11 mouse cellular contexts compared by ENCODE assay signal in genomic region chr2:35503021-35503722, GRCm38 (mm10). TPM values are rescaled to one million over a fixed set of nuclear protein-coding genes. Genes with fewer than 3 reads are reported as not detected.
DNase-seq lines count a peak whose midpoint lies in the region; ATAC-seq and TF ChIP-seq lines count a peak whose summit lies in the region.
"Had no signal": no experiment of that assay in that cellular context is flagged by ENCODE, and none has a peak within 500 bp of the region (broad histone marks: within the 10 kb centered on the region; RNA-seq: fewer than 3 reads in every experiment).

No protein-coding gene starts in this region.

- no peak for DNase-seq in gastrocnemius, adult 2 months
- DNase-seq in gastrocnemius, adult 8-10 months (ENCODE audit: low spot score in 2 of 2) = no peak
- peak; percentile 80 for DNase-seq in midbrain, embryonic 11.5 days (ENCODE audit: low spot score, missing footprints)
- no peak for DNase-seq in midbrain, embryonic 10.5 days (ENCODE audit: low spot score)
- no peak for DNase-seq in cerebellum, adult 2 months
- DNase-seq in MN1 (ENCODE audit: low spot score) = no peak
- DNase-seq: cerebellum, adult 18-20 months; kidney, adult 11 months had no signal

- ATAC-seq in midbrain, embryonic 11.5 days (ENCODE audit: low FRiP score) = no peak
- ATAC-seq in intestine, embryonic 15.5 days = no peak
- ATAC-seq in stomach, embryonic 14.5 days (ENCODE audit: insufficient number of reproducible peaks, insufficient read depth, low FRiP score, low read depth) = peak; percentile 8; the same call in 1 of the 2 replicates
- ATAC-seq: activated CD4-positive, CD25-positive, alpha-beta regulatory T cell, adult 4 months had no signal

- no peaks in the 10 kb centered on the region for H3K4me1 ChIP-seq in midbrain, embryonic 11.5 days (ENCODE audit: control insufficient read depth, insufficient read depth, low read length)
- H3K4me1 ChIP-seq in midbrain, embryonic 10.5 days = peaks cover 15% of the 10 kb centered on the region
- H3K4me1 ChIP-seq in intestine, embryonic 15.5 days (replicated peaks) = peaks cover 32% of the 10 kb centered on the region
- H3K4me1 ChIP-seq in stomach, embryonic 14.5 days (ENCODE audit: control insufficient read depth, insufficient read depth, low read length) = peaks cover 29% of the 10 kb centered on the region
- H3K4me1 ChIP-seq in cerebellum, adult 2 months (ENCODE audit: control insufficient read depth, insufficient read depth, low read length) = no peaks in the 10 kb centered on the region

- no peak for TF ChIP-seq POLR2A in cerebellum, adult 2 months (IDR thresholded peaks at IDR 0.05; ENCODE audit: borderline replicate concordance, insufficient read depth, low read length)

- 89% methylated on average over 12 of the region's 12 CpGs for WGBS in midbrain, embryonic 11.5 days
- WGBS in midbrain, embryonic 10.5 days = 87% methylated on average over 12 of the region's 12 CpGs
- WGBS in intestine, embryonic 15.5 days = 63% methylated on average over 12 of the region's 12 CpGs
- 64% methylated on average over 12 of the region's 12 CpGs for WGBS in stomach, embryonic 14.5 days
- 55% methylated on average over 12 of the region's 12 CpGs for WGBS in cerebellum, adult 2 months

- H3K27me3 ChIP-seq in midbrain, embryonic 11.5 days (ENCODE audit: control insufficient read depth, insufficient read depth, low read length) = no peaks in the 10 kb centered on the region
- H3K27me3 ChIP-seq in midbrain, embryonic 10.5 days (ENCODE audit: low read depth, poor library complexity, severe bottlenecking) = no peaks in the 10 kb centered on the region
- H3K27me3 ChIP-seq in intestine, embryonic 15.5 days (replicated peaks) = no peaks in the 10 kb centered on the region
- no peaks in the 10 kb centered on the region for H3K27me3 ChIP-seq in stomach, embryonic 14.5 days (ENCODE audit: control insufficient read depth, insufficient read depth, low read length)
- no peaks in the 10 kb centered on the region for H3K27me3 ChIP-seq in cerebellum, adult 2 months (ENCODE audit: control insufficient read depth, insufficient read depth, low read length)

- H3K27ac ChIP-seq in gastrocnemius, adult 2 months = peak overlapping the region; percentile 56
- no peak overlapping the region for H3K27ac ChIP-seq in midbrain, embryonic 11.5 days (ENCODE audit: low read depth, low read length)
- no peak overlapping the region for H3K27ac ChIP-seq in midbrain, embryonic 10.5 days (replicated peaks)
- H3K27ac ChIP-seq in intestine, embryonic 15.5 days = peak overlapping the region; percentile 81
- H3K27ac ChIP-seq in stomach, embryonic 14.5 days (ENCODE audit: low read length) = peak overlapping the region; percentile 88
- H3K27ac ChIP-seq in cerebellum, adult 2 months (ENCODE audit: insufficient read depth, low read length) = no peak overlapping the region

- no peak for TF ChIP-seq CTCF in gastrocnemius, adult 2 months (IDR thresholded peaks at IDR 0.05)
- no peak for TF ChIP-seq CTCF in cerebellum, adult 2 months (IDR thresholded peaks at IDR 0.05; ENCODE audit: borderline replicate concordance, insufficient read depth, low read depth, low read length)

- H3K9ac ChIP-seq in midbrain, embryonic 11.5 days (ENCODE audit: low read length) = no peak overlapping the region
- no peak overlapping the region for H3K9ac ChIP-seq in intestine, embryonic 15.5 days
- H3K9ac ChIP-seq in stomach, embryonic 14.5 days (replicated peaks; ENCODE audit: low read depth, low read length) = no peak overlapping the region

- intact Hi-C loops in gastrocnemius, adult 2 months (cut with DNase I) = no loop called here

- H3K36me3 ChIP-seq in midbrain, embryonic 11.5 days (ENCODE audit: control insufficient read depth, insufficient read depth, low read length) = no peaks in the 10 kb centered on the region
- no peaks in the 10 kb centered on the region for H3K36me3 ChIP-seq in midbrain, embryonic 10.5 days
- H3K36me3 ChIP-seq in intestine, embryonic 15.5 days = no peaks in the 10 kb centered on the region
- no peaks in the 10 kb centered on the region for H3K36me3 ChIP-seq in stomach, embryonic 14.5 days (ENCODE audit: control insufficient read depth, insufficient read depth, low read length)

- no peaks in the 10 kb centered on the region for H3K9me3 ChIP-seq in midbrain, embryonic 11.5 days (ENCODE audit: control insufficient read depth, low read length)
- no peaks in the 10 kb centered on the region for H3K9me3 ChIP-seq in midbrain, embryonic 10.5 days (replicated peaks)
- H3K9me3 ChIP-seq in intestine, embryonic 15.5 days = no peaks in the 10 kb centered on the region
- no peaks in the 10 kb centered on the region for H3K9me3 ChIP-seq in stomach, embryonic 14.5 days (ENCODE audit: control insufficient read depth, low read depth, low read length)

- H3K4me2 ChIP-seq in midbrain, embryonic 11.5 days = no peak overlapping the region
- no peak overlapping the region for H3K4me2 ChIP-seq in intestine, embryonic 15.5 days (replicated peaks)
- no peak overlapping the region for H3K4me2 ChIP-seq in stomach, embryonic 14.5 days (replicated peaks; ENCODE audit: low read depth, low read length)

- H3K4me3 ChIP-seq in gastrocnemius, adult 2 months = no peak overlapping the region
- H3K4me3 ChIP-seq in midbrain, embryonic 11.5 days (ENCODE audit: low read depth, low read length) = no peak overlapping the region
- H3K4me3 ChIP-seq in midbrain, embryonic 10.5 days = no peak overlapping the region
- no peak overlapping the region for H3K4me3 ChIP-seq in intestine, embryonic 15.5 days (replicated peaks)
- H3K4me3 ChIP-seq in stomach, embryonic 14.5 days (ENCODE audit: low read depth, low read length) = no peak overlapping the region
- no peak overlapping the region for H3K4me3 ChIP-seq in cerebellum, adult 2 months (replicated peaks; ENCODE audit: insufficient read depth, low read depth, low read length)

RNA-seq across cellular contexts. Expression of gene Ggta1, which starts 40.1 kb away (rescaled TPM):
- 10 to 100 TPM in 1 of 2 experiments, 1 to 10 TPM in 1; 6.3 to 11.2 TPM for total RNA-seq in gastrocnemius, adult 2 months (2021)
- total RNA-seq in gastrocnemius, adult 8-10 months (2022) = 1 to 10 TPM; 3.3 to 5.5 (median 4.0) TPM
- 6.3 TPM in 2 replicates for polyA plus RNA-seq in midbrain, embryonic 11.5 days (2014; fragmentation: Nextera tagmentation; extraction: Ambion mirVana)
- 5.0 and 6.0 TPM in 2 replicates for polyA plus RNA-seq in midbrain, embryonic 10.5 days (2016; fragmentation: Nextera tagmentation; extraction: Ambion mirVana)
- 18.0 and 18.5 TPM in 2 replicates for polyA plus RNA-seq in intestine, embryonic 15.5 days (2015; fragmentation: Nextera tagmentation; extraction: Ambion mirVana)
- 23.5 and 27.1 TPM in 2 replicates for polyA plus RNA-seq in stomach, embryonic 14.5 days (2014; fragmentation: Nextera tagmentation; extraction: Ambion mirVana)
- polyA plus RNA-seq in cerebellum, adult 2 months (2012; rRNA removed) = 1.2 and 1.5 TPM in 2 replicates

RNA-seq across cellular contexts. Expression of gene Dab2ip, which starts 54.9 kb away (rescaled TPM):
- 10 to 100 TPM; 38.2 to 52.0 TPM for total RNA-seq in gastrocnemius, adult 2 months (2021)
- total RNA-seq in gastrocnemius, adult 8-10 months (2022) = 10 to 100 TPM; 38.2 to 71.8 (median 40.3) TPM
- polyA plus RNA-seq in midbrain, embryonic 11.5 days (2014; fragmentation: Nextera tagmentation; extraction: Ambion mirVana) = 32.6 and 42.3 TPM in 2 replicates
- 19.7 and 24.7 TPM in 2 replicates for polyA plus RNA-seq in midbrain, embryonic 10.5 days (2016; fragmentation: Nextera tagmentation; extraction: Ambion mirVana)
- 52.7 and 54.9 TPM in 2 replicates for polyA plus RNA-seq in intestine, embryonic 15.5 days (2015; fragmentation: Nextera tagmentation; extraction: Ambion mirVana)
- polyA plus RNA-seq in stomach, embryonic 14.5 days (2014; fragmentation: Nextera tagmentation; extraction: Ambion mirVana) = 44.8 and 49.7 TPM in 2 replicates
- 136 and 171 TPM in 2 replicates for polyA plus RNA-seq in cerebellum, adult 2 months (2012; rRNA removed)

Comparison
In these comparisons a context has a peak if more than half of its experiments do, and no peak if none do; other contexts are left out.
1. H3K27ac ChIP-seq: peak in gastrocnemius, adult 2 months (single experiment), intestine, embryonic 15.5 days (single experiment) and stomach, embryonic 14.5 days (single experiment); none in midbrain, embryonic 11.5 days (single experiment), midbrain, embryonic 10.5 days (single experiment) and cerebellum, adult 2 months (single experiment).